Comparison of ENCODE assay signal across 8 mouse cellular contexts in the genomic region with DNA sequence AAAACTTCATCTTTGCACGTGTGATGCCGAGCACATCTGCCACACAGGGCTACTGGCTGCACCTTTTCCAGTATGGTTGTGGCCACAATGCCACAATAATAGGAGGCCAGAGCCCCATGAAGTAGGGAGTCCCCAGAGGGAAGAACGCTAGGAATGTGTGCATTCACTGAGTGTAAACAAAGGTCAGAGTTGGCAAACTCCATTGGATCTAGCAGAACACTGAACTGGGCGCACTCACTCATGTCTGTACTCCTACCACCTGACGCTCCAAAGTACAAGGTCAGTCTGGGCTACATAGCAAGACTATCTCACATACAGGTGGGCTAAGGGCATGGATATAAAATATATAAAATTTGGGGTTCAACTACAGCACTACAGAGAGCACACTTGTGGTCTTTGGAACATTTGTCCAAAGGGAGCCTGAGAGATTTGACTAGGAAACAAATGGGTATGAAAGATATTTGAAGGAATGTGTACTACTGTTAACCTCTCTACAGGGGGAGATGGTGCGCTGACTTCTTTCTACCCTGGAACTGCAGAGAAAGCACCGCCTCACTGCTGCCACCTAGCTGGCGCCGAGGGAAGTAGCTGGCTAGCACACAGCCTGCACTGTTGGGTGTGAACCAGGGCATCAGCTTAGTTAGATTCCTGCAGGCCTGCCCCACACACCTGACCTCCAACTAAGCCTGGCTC. TPM values are rescaled to one million over a fixed set of nuclear protein-coding genes. Genes with fewer than 3 reads are reported as not detected.
A peak's percentile ranks its signal among the peaks of the same experiment; 100 is the strongest.
DNase-seq lines count a peak whose midpoint lies in the region; ATAC-seq and TF ChIP-seq lines count a peak whose summit lies in the region.

No protein-coding gene starts in this region.

- 0 out of 2 replicates have a peak, but pooled peaks cover 5% of the 10 kb centered on the region for H3K4me1 ChIP-seq in liver, embryonic 13.5 days (replicated peaks)
- no peaks in the 10 kb centered on the region for H3K4me1 ChIP-seq in thymus, adult 2 months (replicated peaks; ENCODE audit: control insufficient read depth, insufficient read depth, low read length)

- peak; percentile 45 for DNase-seq in 3134 (ENCODE audit: extremely low read depth, insufficient read length, low spot score)
- peak; percentile 67 for DNase-seq in T-cell, adult 2 months (ENCODE audit: low spot score)
- DNase-seq in gastrocnemius, postnatal 4 days (ENCODE audit: low spot score in 2 of 2): peak; percentile 58 to 78
- DNase-seq in kidney, adult 9 months: peak; percentile 81
- peak; percentile 73 for DNase-seq in liver, embryonic 13.5 days
- peak; percentile 84 for DNase-seq in thymus, adult 2 months

- peaks cover 34% of the 10 kb centered on the region for H3K36me3 ChIP-seq in liver, embryonic 13.5 days
- H3K36me3 ChIP-seq in thymus, adult 2 months (ENCODE audit: control insufficient read depth, insufficient read depth, low read length): peaks cover 27% of the 10 kb centered on the region

- TF ChIP-seq CTCF in thymus, adult 2 months (IDR thresholded peaks at IDR 0.05; ENCODE audit: borderline replicate concordance, control insufficient read depth, extremely low read depth, insufficient read depth, low read length, poor library complexity): peak; percentile 97

- 41% methylated on average over 9 of the region's 9 CpGs for WGBS in liver, embryonic 13.5 days (ENCODE audit: insufficient replicate concordance)
- WGBS in thymus, adult 2 months: 64% methylated on average over 9 of the region's 9 CpGs

- no peaks in the 10 kb centered on the region for H3K27me3 ChIP-seq in liver, embryonic 13.5 days
- H3K27me3 ChIP-seq in thymus, adult 2 months (ENCODE audit: control insufficient read depth, insufficient read depth, low read length): no peaks in the 10 kb centered on the region

- no peak overlapping the region for H3K4me2 ChIP-seq in liver, embryonic 13.5 days

- no peak overlapping the region for H3K4me3 ChIP-seq in liver, embryonic 13.5 days (replicated peaks)
- H3K4me3 ChIP-seq in thymus, adult 2 months (ENCODE audit: control insufficient read depth, insufficient read depth, low read length): no peak overlapping the region

- H3K9me3 ChIP-seq in liver, embryonic 13.5 days (replicated peaks): no peaks in the 10 kb centered on the region

- ATAC-seq in common myeloid progenitor, adult 5-6 weeks (replicated peaks; ENCODE audit: low read depth, poor library complexity, severe bottlenecking): peak; percentile 97
- ATAC-seq in liver, embryonic 13.5 days (ENCODE audit: low read depth): peak; percentile 78
- ATAC-seq in neutrophil, adult 5-6 weeks (ENCODE audit: extremely low read depth, insufficient number of reproducible peaks, low FRiP score, poor library complexity, severe bottlenecking): peak; percentile 85

- H3K27ac ChIP-seq in liver, embryonic 13.5 days: no peak overlapping the region
- no peak overlapping the region for H3K27ac ChIP-seq in thymus, adult 2 months (ENCODE audit: control insufficient read depth, insufficient read depth, low read length)

- H3K9ac ChIP-seq in liver, embryonic 13.5 days: no peak overlapping the region

- TF ChIP-seq POLR2A in thymus, adult 2 months (IDR thresholded peaks at IDR 0.05; ENCODE audit: control insufficient read depth, extremely low read depth, insufficient read depth, low read length, poor library complexity): no peak

RNA-seq across cellular contexts. Expression of a gene that starts 9.1 kb away (rescaled TPM):
- 2.6 and 3.2 TPM in 2 replicates for total RNA-seq in common myeloid progenitor, adult 5-6 weeks (2017)
- under 1 TPM; 0.44 to 0.66 TPM for total RNA-seq in gastrocnemius, postnatal 4 days (2021)
- polyA plus RNA-seq in liver, embryonic 13.5 days (2015; fragmentation: Nextera tagmentation; extraction: Ambion mirVana): 2.8 TPM in 2 replicates
- total RNA-seq in neutrophil, adult 5-6 weeks (2017): 0.23 TPM in 1 of 2 replicates, not detected in the other
- 1.8 and 2.0 TPM in 2 replicates for polyA plus RNA-seq in thymus, adult 2 months (2012; rRNA removed)

RNA-seq across cellular contexts. Expression of a gene that starts 31.5 kb away (rescaled TPM):
- 18.0 and 18.4 TPM in 2 replicates for total RNA-seq in common myeloid progenitor, adult 5-6 weeks (2017)
- total RNA-seq in gastrocnemius, postnatal 4 days (2021): 10 to 100 TPM; 28.2 to 28.8 TPM
- 14.0 and 15.6 TPM in 2 replicates for polyA plus RNA-seq in liver, embryonic 13.5 days (2015; fragmentation: Nextera tagmentation; extraction: Ambion mirVana)
- total RNA-seq in neutrophil, adult 5-6 weeks (2017): 38.2 and 46.7 TPM in 2 replicates
- 74.4 and 74.7 TPM in 2 replicates for polyA plus RNA-seq in thymus, adult 2 months (2012; rRNA removed)
